Mouse (Mus musculus): ENCODE data around the gene Kif1a.
"Not testable (repeated sequence)": the region's sequence is repeated elsewhere in the genome, so short reads cannot be mapped to it uniquely, and the experiment has no call there.

- not testable (repeated sequence) for TF ChIP-seq CTCF, EP300 (IDR thresholded peaks at IDR 0.05; ENCODE audit: low read depth)
Measured at GRCm38 (mm10) chr1:92970791-92971190, 131.0 kb downstream of the Kif1a start.

Measured in heart, postnatal 0 days (tissue).